Mouse (Mus musculus) thymus, postnatal 0 days (tissue): Measurements from ENCODE around the gene Cecr2. TPM values are rescaled to one million over a fixed set of nuclear protein-coding genes. Genes with fewer than 3 reads are reported as not detected.

ENCODE experiments used
- DNase-seq: peaks from one replicate; pipeline ENCODE4 v3.0.0-alpha.2; 2015; ENCODE audit warnings: low spot score
- microRNA-seq: library from miRNA; unstranded; fragments of <30 nt; microRNA quantifications from one replicate; pipeline ENCODE4, GENCODE M21; 2016; ENCODE audit warnings: borderline number of aligned reads
- polyA plus RNA-seq: library from polyadenylated mRNA; unstranded; fragments of >200 nt; fragmentation: Nextera tagmentation; extraction: Ambion mirVana; gene quantifications from 2 replicates; pipeline ENCODE4 v1.2.1, GENCODE M21; 2015

Cecr2 gene
- polyA plus RNA-seq, 1 experiment from 2014 or later: 0.75 TPM

DNA sequence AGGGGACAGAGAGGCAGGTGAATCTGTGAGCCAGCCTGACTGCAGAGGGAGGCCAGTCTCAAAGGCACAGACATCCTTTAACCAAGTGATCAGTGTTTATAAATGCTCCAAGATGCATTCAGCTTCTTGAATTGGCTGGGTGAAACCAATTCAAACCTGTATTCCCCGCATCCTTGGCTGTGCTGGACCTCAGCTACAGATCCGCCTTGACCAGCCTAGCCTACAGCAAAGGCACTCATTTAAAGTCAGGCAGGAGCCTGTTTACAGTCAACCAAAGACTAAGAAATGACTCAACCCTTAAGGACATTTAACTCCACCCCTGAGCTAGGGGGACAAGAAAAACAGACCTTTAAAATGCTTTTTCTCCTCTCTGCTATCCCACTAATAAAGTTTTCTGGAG, 153.1 kb downstream of the Cecr2 start:
- DNase-seq: no peak

DNA sequence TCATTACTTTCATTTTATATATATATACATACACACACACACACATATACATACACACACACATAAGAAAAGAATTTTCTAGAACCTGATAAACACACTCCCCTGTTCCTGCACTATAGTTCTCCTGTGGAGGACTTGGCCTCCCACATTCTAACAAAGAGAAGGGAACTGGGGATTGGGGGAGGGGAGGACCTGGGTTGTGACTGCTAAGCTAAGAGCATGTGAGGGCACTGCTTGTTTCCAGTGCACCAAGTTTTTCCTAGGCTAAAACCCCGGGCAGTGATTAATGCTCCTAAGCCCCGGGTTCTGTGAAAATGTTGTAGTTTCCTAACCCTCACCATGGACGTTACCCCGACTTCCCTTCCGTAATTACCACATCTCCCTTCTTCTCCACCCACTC, 154.0 kb downstream of the Cecr2 start:
- no peak for DNase-seq

Small RNA genes within 50 kb of the gene (microRNA-seq; reads per million reads assigned to microRNA genes)
- not detected for gene Gm25193

Other genes with a start within 250 kb of the Cecr2 start
- gene Il17ra, start 203.1 kb upstream of the Cecr2 start, polyA plus RNA-seq: 57.9 and 67.5 TPM in 2 replicates
- 0.31 and 0.42 TPM in 2 replicates for gene Tmem121b, start 172.6 kb upstream of the Cecr2 start, polyA plus RNA-seq
- gene Hdhd5, start 135.1 kb upstream of the Cecr2 start, polyA plus RNA-seq: 42.6 and 48.3 TPM in 2 replicates
- 0.06 TPM in 1 of 2 replicates, not detected in the other for gene Slc25a18, start 107.2 kb downstream of the Cecr2 start, polyA plus RNA-seq
- 158 and 165 TPM in 2 replicates for gene Atp6v1e1, start 156.4 kb downstream of the Cecr2 start, polyA plus RNA-seq
- gene Bcl2l13, start 169.8 kb downstream of the Cecr2 start, polyA plus RNA-seq: 23.2 and 25.8 TPM in 2 replicates